Mouse (Mus musculus) spleen, adult 2 months (tissue): ENCODE data around the gene Pde8a. TPM values are rescaled to one million over a fixed set of nuclear protein-coding genes. Genes with fewer than 3 reads are reported as not detected.

Experiments used
- DNase-seq, 2 experiments: peaks; one replicate each; pipeline versions ENCODE4 v3.0.0 to v3.0.0-alpha.2; 2012 to 2021; ENCODE audit warnings: low spot score in 2 of 2, low read depth in 1 of 2
- H3K27ac ChIP-seq: fragments of 200-500 bp; 2 replicates; pipeline ENCODE4 v1.5.1; 2012; ENCODE audit warnings: low read length, inconsistent platforms; ENCODE audit not compliant: insufficient read depth
- H3K27me3 ChIP-seq: fragments of 200-500 bp; 2 replicates; pipeline ENCODE4 v1.6.1; 2012; ENCODE audit warnings: mild to moderate bottlenecking, moderate library complexity, low read length, inconsistent platforms; ENCODE audit not compliant: control insufficient read depth, insufficient read depth
- H3K36me3 ChIP-seq: fragments of 200-500 bp; 2 replicates; pipeline ENCODE4 v1.6.1; 2012; ENCODE audit warnings: mild to moderate bottlenecking, low read length, inconsistent platforms; ENCODE audit not compliant: control insufficient read depth, insufficient read depth
- H3K4me1 ChIP-seq: fragments of 200-500 bp; 2 replicates; pipeline ENCODE4 v1.6.1; 2011; ENCODE audit warnings: inconsistent platforms; ENCODE audit not compliant: control insufficient read depth, insufficient read depth, insufficient read length
- H3K4me3 ChIP-seq: fragments of 200-500 bp; 2 replicates; pipeline ENCODE4 v1.5.1; 2011; ENCODE audit warnings: mild to moderate bottlenecking, inconsistent platforms; ENCODE audit not compliant: insufficient read depth, insufficient read length; ENCODE audit errors: extremely low read depth
- CTCF ChIP-seq: fragments of 200-500 bp; IDR thresholded peaks from 2 replicates; pipeline ENCODE4 v1.5.1; 2011; ENCODE audit warnings: mild to moderate bottlenecking, inconsistent platforms; ENCODE audit not compliant: insufficient read depth, insufficient read length, insufficient replicate concordance; ENCODE audit errors: extremely low read depth
- POLR2A ChIP-seq: fragments of 200-500 bp; IDR thresholded peaks from 2 replicates; pipeline ENCODE4 v1.6.1; 2011; ENCODE audit warnings: low read depth, low read length, inconsistent platforms
- WGBS: fragments of 180-500 bp; shearing (Covaris S2); methylation state at CpG from one replicate; pipeline ENCODE4 v1.1.7; 2018; 5-methylcytosine and 5-hydroxymethylcytosine counted together
- polyA plus RNA-seq: library from polyadenylated mRNA; depleted of rRNA; stranded (reverse); fragments of >200 nt; gene quantifications from 2 replicates; pipeline ENCODE4 v1.2.3, GENCODE M21; 2012

Gene Pde8a
- polyA plus RNA-seq, 1 experiment: 5.5 TPM

GRCm38 (mm10) chr7:81219321-81219720 is 5.9 kb downstream of the Pde8a start:
- Histone ChIP-seq H3K27me3 (no peaks in the 10 kb centered on the region), H3K27ac (no peak overlapping the region), H3K36me3 (no peaks in the 10 kb centered on the region; the same call in 1 of the 2 replicates), H3K4me1 (0 out of 2 replicates have a peak, but pooled peaks cover 3% of the 10 kb centered on the region), H3K4me3 (no peak overlapping the region)
- TF ChIP-seq POLR2A (no peak), CTCF (no peak)
- DNase-seq: no peak
- 88% methylated on average over 7 of the region's 7 CpGs for WGBS

GRCm38 (mm10) chr7:81220381-81220780 is 7.0 kb downstream of the Pde8a start:
- no peak for DNase-seq
- no peak overlapping the region for H3K4me3 ChIP-seq
- 0 out of 2 replicates have a peak, but pooled peaks cover 3% of the 10 kb centered on the region for H3K4me1 ChIP-seq
- H3K27me3 ChIP-seq: no peaks in the 10 kb centered on the region
- no peak overlapping the region for H3K27ac ChIP-seq
- 89% methylated on average over 3 of the region's 3 CpGs for WGBS
- no peaks in the 10 kb centered on the region; the same call in 1 of the 2 replicates for H3K36me3 ChIP-seq
- TF ChIP-seq CTCF (no peak), POLR2A (no peak)

GRCm38 (mm10) chr7:81224260-81224659 is 10.9 kb downstream of the Pde8a start:
- DNase-seq: no peak
- TF ChIP-seq POLR2A (no peak), CTCF (no peak)
- H3K27ac ChIP-seq: no peak overlapping the region
- 91% methylated on average over 7 of the region's 7 CpGs for WGBS
- H3K27me3 ChIP-seq: no peaks in the 10 kb centered on the region
- H3K4me3 ChIP-seq: no peak overlapping the region
- no peaks in the 10 kb centered on the region; the same call in 1 of the 2 replicates for H3K36me3 ChIP-seq
- 0 out of 2 replicates have a peak, but pooled peaks cover 3% of the 10 kb centered on the region for H3K4me1 ChIP-seq

GRCm38 (mm10) chr7:81230091-81230792 is 16.8 kb downstream of the Pde8a start:
- Histone ChIP-seq H3K4me3 (no peak overlapping the region), H3K27me3 (no peaks in the 10 kb centered on the region), H3K36me3 (no peaks in the 10 kb centered on the region), H3K27ac (no peak overlapping the region), H3K4me1 (no peaks in the 10 kb centered on the region; the same call in 1 of the 2 replicates)
- TF ChIP-seq POLR2A: no peak
- TF ChIP-seq CTCF: no peak
- DNase-seq: no peak
- WGBS: 79% methylated on average over 7 of the region's 7 CpGs

- DNase-seq: no peak
- Histone ChIP-seq H3K27me3 (no peaks in the 10 kb centered on the region), H3K4me1 (no peaks in the 10 kb centered on the region; the same call in 1 of the 2 replicates), H3K36me3 (no peaks in the 10 kb centered on the region), H3K27ac (no peak overlapping the region), H3K4me3 (no peak overlapping the region)
- WGBS: 88% methylated on average over 2 of the region's 2 CpGs
- TF ChIP-seq CTCF: no peak
- no peak for TF ChIP-seq POLR2A
Observed at GRCm38 (mm10) chr7:81232674-81233073, 19.3 kb downstream of the Pde8a start.

GRCm38 (mm10) chr7:81235117-81235516 is 21.7 kb downstream of the Pde8a start:
- Histone ChIP-seq H3K4me3 (no peak overlapping the region), H3K27me3 (no peaks in the 10 kb centered on the region), H3K4me1 (no peaks in the 10 kb centered on the region; the same call in 1 of the 2 replicates), H3K36me3 (no peaks in the 10 kb centered on the region), H3K27ac (no peak overlapping the region)
- no peak for TF ChIP-seq POLR2A
- TF ChIP-seq CTCF: no peak
- WGBS: 85% methylated on average over 2 of the region's 2 CpGs
- no peak for DNase-seq

- H3K36me3 ChIP-seq: no peaks in the 10 kb centered on the region
- no peak for TF ChIP-seq CTCF
- no peaks in the 10 kb centered on the region; the same call in 1 of the 2 replicates for H3K4me1 ChIP-seq
- no peaks in the 10 kb centered on the region for H3K27me3 ChIP-seq
- 63% methylated on average over 4 of the region's 4 CpGs for WGBS
- H3K4me3 ChIP-seq: no peak overlapping the region
- no peak overlapping the region for H3K27ac ChIP-seq
- DNase-seq: no peak
Observed at GRCm38 (mm10) chr7:81235600-81236223, 22.3 kb downstream of the Pde8a start.
